Mouse (Mus musculus): ENCODE measurements at regions not wholly inside any gene's neighbourhood (a gene's known extent, or its start where the extent isn't known, plus 50 kb on each side); places are given as distances from the start of the nearest gene placed in this dataset.

DNA sequence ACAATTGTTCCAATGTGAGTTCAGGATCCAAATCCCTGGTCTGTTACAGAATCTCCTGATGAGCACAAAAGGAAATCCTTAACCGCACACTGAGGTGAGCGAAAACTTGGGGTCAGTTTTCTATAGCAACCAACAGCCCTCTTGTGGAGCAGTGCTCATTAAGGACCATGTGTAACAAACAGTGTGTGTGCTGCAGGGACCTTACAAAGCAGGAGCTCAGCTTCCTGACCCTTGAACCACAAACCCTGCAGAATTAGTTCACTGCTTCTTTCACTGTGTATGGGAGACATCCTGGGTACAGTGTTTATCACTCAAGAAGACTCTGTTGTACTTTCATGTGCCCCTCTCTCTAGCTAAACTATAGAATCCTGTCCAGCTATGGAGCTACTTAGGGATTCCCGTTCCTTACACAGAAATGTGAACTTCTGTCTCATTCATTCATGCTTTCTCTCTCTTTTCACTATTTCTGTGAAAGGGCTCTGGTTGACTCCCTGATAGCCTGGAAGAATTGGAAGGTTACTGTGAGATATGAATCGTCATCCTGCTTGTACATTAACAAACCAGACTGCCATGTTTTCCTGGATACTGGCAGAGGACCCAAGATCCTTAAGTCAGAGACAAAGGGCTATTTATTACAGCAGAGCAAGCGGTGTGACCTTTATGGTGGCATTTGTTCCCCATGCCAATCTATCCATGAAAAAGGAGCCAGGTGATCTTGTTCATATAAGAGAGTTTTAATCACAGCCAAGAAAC is 100.5 kb upstream of the Pde3a start:
- ATAC-seq, result no peak

DNA sequence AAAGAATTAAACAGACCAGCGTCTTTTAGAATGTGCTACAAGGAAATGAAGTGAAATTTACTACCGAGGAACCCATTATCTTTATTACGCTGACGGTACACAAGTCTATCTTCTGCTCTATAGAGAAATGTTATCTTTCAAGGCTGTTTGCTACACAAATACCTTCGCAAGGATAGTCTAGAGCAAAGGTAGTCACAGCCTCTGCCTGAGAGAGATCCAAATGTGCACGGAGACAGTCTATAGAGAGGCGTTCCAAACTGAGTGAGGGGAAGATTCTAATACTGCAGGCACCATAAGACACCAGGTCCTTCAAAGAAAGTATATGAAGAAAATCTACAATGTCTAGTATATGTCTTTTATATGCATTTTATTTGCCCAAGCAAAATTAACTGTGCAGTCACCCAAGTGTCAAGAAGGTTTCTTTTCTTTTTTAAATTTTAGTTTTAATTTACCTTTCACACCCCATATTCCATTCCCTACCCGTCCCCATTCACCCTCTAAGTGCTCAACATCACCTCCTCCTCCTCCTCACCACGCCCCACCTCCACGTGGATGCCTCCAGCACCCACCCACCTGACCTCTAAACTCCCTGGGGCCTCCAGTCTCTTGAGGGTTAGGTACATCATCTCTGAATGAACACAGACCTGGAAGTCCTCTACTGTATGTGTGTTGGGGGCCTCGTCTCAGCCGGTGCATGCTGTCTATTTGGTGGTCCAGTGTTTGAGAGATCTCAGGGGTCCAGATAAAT is 99.7 kb upstream of the Pde3a start:
- ATAC-seq, result no peak

DNA sequence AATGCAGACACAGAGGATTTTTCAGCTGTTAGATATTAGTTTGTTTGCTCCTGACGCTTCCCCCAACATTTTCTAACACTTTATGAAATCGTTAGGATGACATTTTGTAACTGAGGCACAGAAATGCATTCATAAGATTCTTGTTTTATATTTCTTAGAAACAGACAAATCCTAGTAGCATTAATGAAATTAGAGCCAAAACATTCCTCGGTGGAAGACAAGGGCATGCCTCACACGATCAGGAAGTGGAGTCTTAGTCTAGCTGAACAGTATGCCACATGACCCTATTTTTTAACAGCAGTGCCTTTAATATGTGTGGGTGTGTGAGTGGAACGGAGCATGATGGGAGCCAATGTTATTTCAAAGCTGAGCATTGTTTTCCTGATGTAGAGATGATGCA is 89.7 kb upstream of the Pde3a start:
- ATAC-seq, result no peak

DNA sequence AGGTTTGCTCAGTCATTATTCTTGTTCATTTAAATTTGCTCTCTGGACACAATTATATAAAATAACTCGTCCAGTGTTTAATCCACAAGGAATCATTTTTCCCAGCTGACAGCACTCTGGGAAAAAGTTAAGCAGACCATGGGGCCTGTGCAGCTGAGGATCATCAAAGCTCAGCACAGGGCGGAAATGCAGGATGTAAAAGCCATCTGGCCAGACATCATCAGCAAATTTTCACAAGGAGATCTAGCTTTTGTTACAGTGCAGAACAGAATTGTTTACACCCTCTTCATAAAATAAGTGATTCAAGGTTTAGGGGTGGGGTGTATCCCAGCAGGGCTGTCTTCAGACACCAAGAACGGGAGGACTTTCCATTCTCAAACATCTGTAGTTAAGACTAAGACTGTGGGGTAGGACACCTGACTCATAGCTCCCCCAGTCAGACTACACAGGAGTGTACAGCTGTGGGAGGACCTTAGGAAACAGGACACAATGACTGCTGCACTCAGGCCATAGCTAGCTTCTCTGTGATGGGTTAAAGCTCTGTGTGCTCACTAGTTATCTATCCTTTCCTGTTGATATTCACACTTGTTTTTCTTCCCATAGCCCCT is 87.3 kb upstream of the Pde3a start:
- no peak for ATAC-seq

DNA sequence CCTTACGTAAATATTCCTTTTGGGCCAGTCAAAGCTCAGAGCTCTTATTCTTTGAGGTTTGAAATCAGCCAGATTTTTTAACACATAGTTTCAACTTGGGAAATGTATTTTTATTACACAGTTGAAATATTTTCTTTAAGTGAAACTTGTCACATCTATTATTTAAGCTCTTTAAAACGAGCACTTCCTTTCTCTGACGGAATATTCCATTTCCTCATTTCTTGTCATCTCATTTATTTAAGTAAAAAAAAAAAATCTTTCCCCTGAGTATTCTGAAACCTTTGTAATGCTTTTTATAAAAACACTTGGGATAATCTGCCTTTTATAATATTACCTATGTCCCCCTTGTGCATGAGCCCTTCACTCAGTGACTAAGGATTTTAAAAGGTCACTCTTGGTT is 81.8 kb upstream of the Pde3a start:
- ATAC-seq, result no peak

DNA sequence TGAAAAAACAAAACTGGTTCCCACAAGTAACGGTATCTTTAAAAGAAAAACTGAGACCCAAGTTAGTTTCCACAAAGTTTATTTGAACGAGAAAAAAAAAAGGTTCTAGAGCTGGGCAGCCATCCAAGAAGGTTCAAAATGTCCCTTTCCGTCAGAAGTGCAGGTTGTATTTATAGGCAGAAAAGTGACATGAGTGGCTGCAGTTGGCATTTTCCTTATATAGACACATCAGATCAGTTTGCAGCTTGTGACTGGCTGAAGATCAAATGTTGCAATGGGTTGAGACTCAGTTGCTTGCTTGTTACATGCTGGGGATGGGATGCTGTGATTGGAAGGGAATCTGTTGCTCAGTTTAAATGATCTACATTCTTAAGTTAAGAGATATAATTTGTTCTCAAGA is 80.7 kb upstream of the Pde3a start:
- no peak for ATAC-seq

DNA sequence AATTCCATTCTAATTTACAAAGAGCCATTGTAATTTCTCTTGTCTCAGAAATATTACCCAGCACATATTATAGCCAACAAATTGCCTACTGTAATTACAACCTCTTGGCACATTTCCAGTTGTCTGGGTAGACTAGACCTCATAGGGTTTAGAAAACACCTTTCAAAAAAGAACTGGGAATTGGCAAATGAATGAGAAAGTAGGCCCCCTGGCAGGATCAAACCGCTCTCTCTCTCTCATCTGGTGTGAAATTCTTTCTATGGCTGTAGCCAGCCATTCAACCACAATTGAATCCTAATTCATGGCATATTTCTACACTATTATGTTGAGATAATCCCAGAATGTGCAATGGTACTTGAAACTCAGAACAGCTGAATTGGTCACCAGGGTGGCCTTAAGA is 65.3 kb upstream of the Pde3a start:
- no peak for ATAC-seq

DNA sequence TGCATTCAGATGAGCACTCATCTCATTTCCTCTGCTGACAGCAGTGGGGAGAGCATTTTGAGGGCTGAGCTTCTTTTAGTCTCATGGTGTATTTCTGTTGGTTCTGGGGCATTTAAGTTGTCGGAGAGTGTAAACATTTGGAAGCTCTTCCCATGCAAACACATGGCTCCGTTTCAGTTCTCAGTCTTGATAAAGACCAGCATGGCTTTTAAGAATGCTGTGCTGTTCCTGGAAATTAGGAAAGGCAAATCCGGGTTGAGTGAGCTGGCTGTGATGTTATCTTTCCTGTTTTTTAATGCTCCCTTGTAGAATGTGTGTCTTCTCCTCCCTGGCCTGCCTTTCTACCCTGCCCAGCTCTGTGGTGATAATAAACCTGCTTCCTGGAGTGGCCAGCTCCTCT is 61.0 kb upstream of the Pde3a start:
- no peak for ATAC-seq

DNA sequence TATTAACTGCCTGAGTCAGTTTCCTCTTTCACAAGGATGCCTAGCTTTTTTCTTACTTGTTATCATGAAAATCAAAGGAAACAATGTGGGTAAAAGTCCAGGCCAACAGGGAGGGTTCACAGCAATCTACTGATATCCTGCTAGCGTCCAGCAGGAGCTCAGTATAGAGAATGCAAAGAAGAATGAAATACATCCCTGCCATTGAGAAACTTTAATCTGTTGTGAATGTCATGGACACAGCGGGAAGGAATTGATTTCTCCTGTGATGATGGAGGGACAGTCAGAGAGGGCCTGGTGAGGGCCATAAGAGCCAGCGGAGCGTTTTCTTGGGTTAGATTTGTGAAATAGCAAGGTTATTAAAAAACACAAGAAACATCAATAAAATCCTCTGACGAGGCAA is 60.0 kb upstream of the Pde3a start:
- no peak for ATAC-seq

DNA sequence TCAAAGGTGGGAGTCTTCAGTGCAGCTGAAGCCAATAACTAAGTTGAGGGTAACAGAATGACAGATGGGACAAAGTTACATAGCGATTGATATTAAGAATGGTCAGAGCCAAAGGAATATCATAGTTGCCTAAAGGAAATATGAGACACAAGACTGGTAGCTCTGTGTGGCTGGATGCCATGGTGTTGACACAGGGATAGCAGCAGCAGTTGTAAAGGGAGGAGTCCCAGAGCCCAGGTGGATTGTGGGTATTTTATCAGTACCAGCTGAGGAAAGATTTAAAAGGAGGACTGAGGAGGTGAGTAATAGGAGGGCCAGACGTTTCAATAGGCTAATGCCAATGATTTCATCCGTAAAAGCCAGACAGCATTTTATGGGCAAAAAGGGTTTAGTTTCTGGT is 59.4 kb upstream of the Pde3a start:
- ATAC-seq, result no peak

DNA sequence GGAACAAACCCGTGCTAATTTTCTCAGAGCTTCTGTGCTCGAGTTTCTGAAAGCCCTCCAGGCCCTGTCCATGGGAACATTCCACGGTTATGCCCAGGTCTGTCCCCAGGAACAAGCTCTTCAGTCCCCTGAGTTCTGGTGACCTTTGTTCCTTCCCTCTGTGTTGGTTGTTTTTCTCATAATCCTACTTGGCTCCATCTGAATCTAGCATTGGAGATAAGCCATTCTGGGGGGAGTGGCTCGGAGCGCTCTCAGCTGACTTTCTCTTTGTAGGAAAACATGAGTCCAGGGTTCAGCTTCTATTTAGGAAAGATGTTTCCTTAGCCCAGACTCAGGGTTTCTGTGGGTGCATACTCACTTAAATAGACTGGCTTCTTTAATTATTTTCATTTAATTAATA is 58.7 kb upstream of the Pde3a start:
- no peak for ATAC-seq

DNA sequence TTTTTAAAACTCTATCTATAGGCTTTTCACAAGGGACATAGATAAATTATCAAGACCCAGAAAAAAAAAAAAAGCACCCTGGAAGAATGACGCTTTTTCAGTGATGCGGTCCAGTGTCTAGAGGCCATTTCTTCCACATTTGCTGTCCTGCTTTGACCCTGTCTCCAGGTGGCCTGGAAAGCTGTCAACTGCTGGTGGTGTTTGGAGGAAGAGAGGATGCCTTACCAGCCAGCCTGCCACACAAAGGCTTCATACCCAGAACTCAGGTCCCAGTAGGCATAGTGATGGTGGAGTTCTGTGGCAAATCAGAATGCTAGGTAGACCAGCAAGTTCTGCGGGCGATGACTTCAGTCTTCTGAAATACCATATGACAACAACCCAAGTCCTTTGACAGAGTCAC is 51.6 kb upstream of the Pde3a start:
- ATAC-seq, result no peak
